Mouse (Mus musculus): Measurements from ENCODE around the gene Fbxo21. TPM values are rescaled to one million over a fixed set of nuclear protein-coding genes. Genes with fewer than 3 reads are reported as not detected.

The Fbxo21 gene
- total RNA-seq, 1 experiment from 2014 or later, result 77.8 TPM

DNA sequence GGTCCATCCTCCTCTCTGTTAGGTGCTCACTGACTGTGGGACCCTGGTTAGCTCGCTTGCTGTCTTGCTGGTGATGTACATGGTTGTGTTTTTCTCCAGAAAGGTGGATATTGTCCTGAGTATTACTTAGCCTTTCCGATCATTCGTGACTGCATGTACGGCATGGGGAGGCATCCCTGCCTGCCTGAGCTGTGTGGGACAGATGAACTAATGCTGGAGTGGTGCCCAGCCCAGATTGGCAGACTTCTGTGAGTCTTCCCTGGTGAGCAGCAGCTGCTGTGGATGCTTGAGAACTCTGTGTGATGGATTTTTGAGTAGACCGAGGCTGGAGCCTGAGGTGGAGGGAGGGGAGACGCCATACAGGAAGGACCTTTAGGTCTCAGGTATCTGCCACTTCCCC is 68.4 kb downstream of the Fbxo21 start:
- no peak for DNase-seq

DNA sequence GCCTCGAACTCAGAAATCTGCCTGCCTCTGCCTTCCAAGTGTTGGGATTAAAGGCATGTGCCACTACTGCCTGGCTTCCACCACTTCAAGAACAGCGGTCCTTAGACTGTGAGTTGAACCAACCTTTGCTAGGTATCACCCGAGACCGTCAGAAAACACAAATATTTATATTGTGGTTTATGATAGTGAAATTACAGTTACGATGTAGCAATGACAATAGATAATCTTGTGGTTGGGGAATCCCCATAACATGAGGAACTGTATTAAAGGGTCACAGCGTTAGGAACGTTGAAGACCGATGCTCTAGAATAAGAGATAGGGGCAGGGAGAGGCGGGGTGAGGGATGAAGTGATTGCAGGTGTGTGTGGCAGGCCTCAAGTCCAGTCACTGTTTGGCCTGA is 68.9 kb downstream of the Fbxo21 start:
- DNase-seq, result no peak

DNA sequence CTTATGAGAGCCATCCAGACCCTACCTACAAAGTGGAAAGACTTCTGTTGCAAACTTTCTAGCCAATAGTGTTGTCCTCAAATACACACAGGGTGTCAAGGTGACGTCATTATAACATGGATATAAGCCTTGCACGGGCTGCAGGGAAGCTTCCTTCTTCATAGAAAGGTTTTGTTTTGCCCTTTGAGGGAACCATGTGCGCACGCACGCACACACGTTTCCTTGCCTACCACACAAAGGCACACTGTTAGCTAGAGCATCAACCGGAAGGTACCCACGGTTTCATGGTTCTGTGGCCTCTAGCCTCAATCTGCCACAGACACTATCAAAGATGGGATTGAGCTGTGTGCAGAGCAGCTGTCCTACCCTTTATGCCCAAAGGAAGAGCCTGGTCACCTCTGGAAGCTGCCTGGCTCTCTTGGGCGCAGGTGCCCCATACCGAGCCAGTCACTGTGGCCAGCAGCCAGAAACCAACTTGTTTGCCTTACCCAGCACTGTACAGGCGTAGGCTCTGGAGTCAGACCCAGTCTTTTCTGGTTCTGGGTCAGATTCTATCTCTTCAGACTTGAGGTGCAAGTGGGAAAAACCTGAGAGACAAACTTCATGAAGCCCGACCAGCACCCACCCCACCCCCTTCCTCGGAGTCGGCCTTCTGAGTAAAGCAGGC is 70.7 kb downstream of the Fbxo21 start:
- no peak for DNase-seq

DNA sequence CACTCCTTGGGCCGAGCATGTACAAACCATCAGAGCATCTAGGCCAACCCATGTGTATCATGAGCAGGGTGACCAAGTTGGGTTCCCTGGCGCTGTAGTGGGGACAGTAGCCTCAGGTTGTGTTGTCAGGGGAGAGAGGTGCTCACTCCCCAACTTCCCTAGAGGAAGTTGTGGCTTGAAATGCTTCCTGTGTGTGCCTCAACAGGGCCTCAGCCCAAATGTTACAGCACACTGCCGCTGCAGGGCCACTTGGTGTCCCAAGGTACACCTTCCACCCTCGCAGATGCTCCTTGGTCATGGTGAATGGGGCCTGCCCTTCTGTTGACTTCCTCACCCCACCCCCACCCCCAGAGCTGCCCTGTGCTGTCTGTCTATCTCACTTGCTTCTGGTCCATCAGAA is 71.9 kb downstream of the Fbxo21 start:
- no peak for DNase-seq

DNA sequence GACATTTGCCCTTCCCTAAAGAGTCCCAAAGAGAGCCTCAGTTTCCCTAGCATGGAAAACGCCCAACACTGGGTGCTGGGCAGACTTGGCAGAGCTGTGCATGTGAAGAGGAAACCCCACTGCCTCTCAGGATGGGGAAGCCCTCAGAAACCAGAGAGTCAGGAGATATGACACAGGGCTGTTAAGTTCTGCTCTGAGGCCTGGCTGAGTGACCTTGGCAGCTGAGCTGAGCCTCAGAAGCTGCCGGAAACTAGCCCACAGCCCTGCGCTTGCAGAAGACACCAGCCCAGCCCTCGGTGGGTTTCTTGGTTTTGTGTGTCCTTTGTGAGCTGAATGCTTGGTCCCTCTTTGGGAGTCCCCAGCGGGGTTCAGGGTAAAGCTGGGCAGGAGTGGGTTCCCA is 72.4 kb downstream of the Fbxo21 start:
- no peak for DNase-seq

DNA sequence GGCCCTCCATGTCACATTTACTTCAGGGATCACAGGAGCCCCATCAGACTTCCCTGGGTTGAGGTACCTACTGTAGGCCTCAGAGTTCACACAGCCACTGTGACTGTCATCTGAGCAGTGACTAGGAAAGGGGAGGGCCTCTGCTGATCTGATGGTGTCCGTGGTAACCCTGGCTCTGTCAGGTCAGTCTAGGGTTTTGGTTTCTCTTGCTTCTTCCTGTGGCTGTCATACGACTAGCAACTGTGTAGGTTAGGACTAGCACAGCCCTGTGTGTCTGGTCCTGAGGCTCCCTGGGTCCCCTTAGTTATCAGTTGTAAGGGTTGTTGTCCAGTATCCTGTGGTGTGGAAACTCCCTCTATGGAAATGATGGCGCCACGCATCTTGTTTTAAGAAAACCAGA is 74.2 kb downstream of the Fbxo21 start:
- DNase-seq, result no peak

DNA sequence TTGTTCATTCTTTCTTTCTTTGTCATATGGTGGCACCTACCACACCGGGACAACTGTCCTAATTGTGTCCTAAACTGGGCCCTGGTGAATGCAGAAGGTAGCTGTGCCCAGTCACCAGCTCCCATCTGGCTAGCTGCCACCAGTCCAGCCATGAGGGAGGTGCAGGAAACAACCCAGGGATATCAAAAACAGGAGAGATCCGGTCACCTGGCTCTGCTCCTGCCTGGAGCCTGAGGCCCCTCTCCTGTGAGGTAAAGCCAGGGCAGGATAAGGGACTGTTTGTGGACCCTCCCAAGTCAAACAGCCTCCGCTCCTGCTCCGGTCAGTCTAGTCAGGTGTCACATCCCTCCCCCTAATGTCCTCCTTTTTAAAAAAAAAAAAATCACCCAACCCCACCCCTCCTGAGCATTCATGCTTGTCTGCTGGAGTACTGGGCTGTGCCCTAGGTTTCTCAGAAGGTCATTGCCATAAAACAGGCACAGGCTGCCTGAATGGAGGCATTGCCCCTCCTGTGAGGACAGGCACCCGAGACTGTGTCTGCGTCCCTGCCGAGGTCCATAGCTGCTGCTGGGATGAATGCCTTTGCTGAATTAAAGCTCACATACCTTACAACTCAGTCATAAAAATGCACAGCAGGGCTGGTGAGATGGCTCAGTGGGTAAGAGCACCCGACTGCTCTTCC is 75.6 kb downstream of the Fbxo21 start:
- peak; percentile 51 for DNase-seq

DNA sequence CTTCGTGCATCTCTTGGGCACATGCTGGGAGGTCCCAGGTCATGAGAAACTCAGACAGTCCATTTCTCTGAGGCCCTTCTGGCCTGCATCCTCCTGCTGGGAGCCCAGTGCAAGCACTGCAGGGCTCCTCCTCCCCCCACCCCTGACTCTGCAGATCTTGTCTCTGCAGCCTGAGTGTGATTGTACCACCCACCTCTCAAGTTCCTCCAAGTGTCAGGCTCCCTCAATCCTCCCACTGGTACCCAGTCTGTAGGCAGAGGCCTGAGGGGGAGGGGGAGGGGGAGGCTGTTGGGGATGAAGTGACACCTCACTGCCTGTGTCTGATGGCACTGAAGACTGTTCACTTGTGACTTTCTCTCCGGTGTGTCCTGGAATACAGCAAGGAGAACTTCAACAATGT is 76.7 kb downstream of the Fbxo21 start:
- DNase-seq, result no peak

DNA sequence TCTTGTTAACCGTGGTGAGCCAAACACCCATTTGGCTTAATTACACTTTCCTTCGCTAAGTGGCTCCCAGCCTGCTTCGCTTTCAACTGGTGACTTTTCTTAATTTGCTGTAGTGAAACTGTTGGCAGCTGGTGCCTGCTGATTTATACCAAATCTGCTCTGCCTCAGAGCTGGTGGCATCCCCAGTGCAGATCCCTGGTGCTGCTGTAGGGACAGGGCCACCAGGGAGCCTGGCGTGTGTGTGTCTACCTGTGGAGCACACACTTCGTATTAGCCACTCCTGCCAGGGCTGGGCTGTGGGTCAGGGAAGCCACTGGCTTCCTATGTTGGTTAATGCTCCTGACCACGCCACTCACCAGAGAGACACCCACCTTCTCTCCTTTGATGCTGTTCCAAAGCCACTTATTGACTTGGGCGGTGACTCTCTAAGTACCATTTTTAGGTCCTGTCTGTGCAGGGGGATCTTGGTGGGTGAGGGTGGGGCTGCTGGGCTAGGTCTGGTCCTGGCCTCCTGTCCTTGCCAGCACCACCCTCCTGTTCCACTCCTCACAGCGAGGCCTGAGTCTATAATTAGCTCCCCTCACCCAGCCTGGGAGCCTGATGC is 81.1 kb downstream of the Fbxo21 start:
- DNase-seq, result no peak

DNA sequence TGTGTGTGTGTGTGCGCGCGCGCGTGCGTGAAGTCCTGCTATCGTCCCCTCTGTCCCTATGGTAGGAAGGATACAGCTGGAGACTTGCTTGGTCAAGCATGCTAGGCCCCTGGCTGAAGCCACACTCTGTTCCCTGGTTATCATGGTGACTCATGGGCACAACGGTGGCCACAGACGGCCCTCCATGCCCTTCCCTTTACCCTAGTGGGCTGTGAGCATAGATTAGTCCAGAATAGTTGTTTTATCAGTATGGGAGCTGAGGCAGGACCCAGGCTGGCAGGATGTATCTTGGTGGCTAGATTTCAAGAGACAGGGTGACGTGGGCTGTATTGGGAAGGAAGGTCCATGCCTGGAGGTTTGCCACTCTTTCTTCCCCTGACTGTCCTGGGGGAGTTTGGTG is 82.3 kb downstream of the Fbxo21 start:
- no peak for DNase-seq

DNA sequence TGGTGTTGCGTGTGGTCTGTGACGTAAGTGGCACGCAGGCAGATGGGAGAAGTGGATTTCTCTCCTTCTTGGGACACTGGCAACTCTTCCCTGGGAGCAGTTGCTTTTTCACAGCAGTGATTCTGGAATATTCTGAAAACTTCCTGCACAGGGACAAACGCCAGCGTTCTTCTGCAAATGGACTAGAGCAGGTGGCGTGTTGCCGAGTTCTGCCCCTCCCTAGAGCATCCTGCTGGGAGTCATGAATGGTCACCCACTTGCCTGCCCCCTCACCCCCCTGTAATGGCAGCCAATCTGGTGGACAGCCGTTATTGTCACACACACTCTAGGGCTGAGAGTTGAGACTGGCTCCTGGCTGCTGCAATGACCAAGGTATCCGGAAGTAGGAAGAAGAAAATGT is 83.1 kb downstream of the Fbxo21 start:
- no peak for DNase-seq

Other genes starting within 250 kb of the Fbxo21 start
- gene Nos1, start 195.7 kb upstream of the Fbxo21 start, total RNA-seq (2021), result 0.30 and 0.53 TPM in 2 replicates
- 78.8 and 80.8 TPM in 2 replicates for gene Tesc, start 51.0 kb downstream of the Fbxo21 start, total RNA-seq (2021)
- gene Fbxw8, start 178.7 kb downstream of the Fbxo21 start, total RNA-seq (2021), result 49.7 and 56.2 TPM in 2 replicates
- 0.22 and 0.71 TPM in 2 replicates for gene Hrk, start 187.9 kb downstream of the Fbxo21 start, total RNA-seq (2021)

Measured in adrenal gland, postnatal 14 days (tissue).